Mouse (Mus musculus) left cerebral cortex, postnatal 36 days (tissue): ENCODE results near the gene Magi2. TPM values are rescaled to one million over a fixed set of nuclear protein-coding genes. Genes with fewer than 3 reads are reported as not detected.

Source experiments
- DNase-seq, 2 experiments: peaks; one replicate each; pipeline ENCODE4 v3.0.0; 2021 to 2022; ENCODE audit warnings: low spot score in 2 of 2, mixed read lengths in 1 of 2
- intact Hi-C: fragments of 180-260 bp; cut with DNase I; formaldehyde crosslinking; loops from one replicate; pipeline ENCODE4 v1.15.1; 2025
- total RNA-seq, 2 experiments: library from RNA; stranded (reverse); gene quantifications; 2 replicates each; pipeline ENCODE4 v1.2.3; 2021

The Magi2 gene
- total RNA-seq, 2 experiments from 2014 or later: 121 to 141 TPM

GRCm38 (mm10) chr5:19666416-19666815 is 439.6 kb downstream of the Magi2 start:
- intact Hi-C loops: no loop called here
- DNase-seq: no peak

- intact Hi-C loops: no loop called here
- no peak for DNase-seq
These were observed 490.5 kb downstream of the Magi2 start for GRCm38 (mm10) chr5:19717296-19717695.

- intact Hi-C loops: no loop called here
- DNase-seq: no peak
These were observed 499.4 kb downstream of the Magi2 start for GRCm38 (mm10) chr5:19726277-19726676.

GRCm38 (mm10) chr5:19745376-19745775 is 518.5 kb downstream of the Magi2 start:
- intact Hi-C loops: no loop called here
- no peak for DNase-seq

- DNase-seq: peak; percentile 5 to 17
- intact Hi-C loops: loop anchor here (2.0 kb wide), 1 partner anchor 163 kb away; no protein-coding TSS in a partner anchor
These were observed 519.1 kb downstream of the Magi2 start for GRCm38 (mm10) chr5:19745916-19746315.

GRCm38 (mm10) chr5:19746865-19747514 is 520.2 kb downstream of the Magi2 start:
- intact Hi-C loops: loop anchor here (2.0 kb wide), 1 partner anchor 162 kb away; no protein-coding TSS in a partner anchor
- peak; percentile 41 to 43 for DNase-seq

- no peak for DNase-seq
- intact Hi-C loops: loop anchor here (2.0 kb wide), 1 partner anchor 161 kb away; no protein-coding TSS in a partner anchor
These were observed 520.8 kb downstream of the Magi2 start for GRCm38 (mm10) chr5:19747631-19748030.

- DNase-seq: no peak
- intact Hi-C loops: no loop called here
These were observed 552.4 kb downstream of the Magi2 start for GRCm38 (mm10) chr5:19779224-19779623.

- no peak for DNase-seq
- intact Hi-C loops: no loop called here
These were observed 553.2 kb downstream of the Magi2 start for GRCm38 (mm10) chr5:19780076-19780475.

GRCm38 (mm10) chr5:19785320-19785719 is 558.5 kb downstream of the Magi2 start:
- intact Hi-C loops: no loop called here
- DNase-seq: no peak

GRCm38 (mm10) chr5:19787522-19788144 is 560.8 kb downstream of the Magi2 start:
- intact Hi-C loops: no loop called here
- no peak for DNase-seq

GRCm38 (mm10) chr5:19803052-19803769 is 576.4 kb downstream of the Magi2 start:
- intact Hi-C loops: no loop called here

GRCm38 (mm10) chr5:19822502-19822901 is 595.7 kb downstream of the Magi2 start:
- intact Hi-C loops: no loop called here
- DNase-seq: no peak

More at GRCm38 (mm10) chr5:19803052-19803769, 576.4 kb downstream of the Magi2 start:
- no peak for DNase-seq

GRCm38 (mm10) chr5:19825943-19826342 is 599.1 kb downstream of the Magi2 start:
- intact Hi-C loops: no loop called here
- DNase-seq: no peak

- DNase-seq: no peak
- intact Hi-C loops: no loop called here
These were observed 602.5 kb downstream of the Magi2 start for GRCm38 (mm10) chr5:19829341-19829740.

GRCm38 (mm10) chr5:19862854-19863253 is 636.0 kb downstream of the Magi2 start:
- intact Hi-C loops: no loop called here
- no peak for DNase-seq

GRCm38 (mm10) chr5:19870406-19870805 is 643.6 kb downstream of the Magi2 start:
- DNase-seq: peak; percentile 45 to 69
- intact Hi-C loops: no loop called here

- intact Hi-C loops: no loop called here
- no peak for DNase-seq
These were observed 664.9 kb downstream of the Magi2 start for GRCm38 (mm10) chr5:19891693-19892092.

GRCm38 (mm10) chr5:19895893-19896292 is 669.1 kb downstream of the Magi2 start:
- intact Hi-C loops: no loop called here
- DNase-seq: no peak

GRCm38 (mm10) chr5:19901625-19902024 is 674.8 kb downstream of the Magi2 start:
- DNase-seq: no peak
- intact Hi-C loops: loop anchor here (10.0 kb wide), 1 partner anchor 387 kb away; no protein-coding TSS in a partner anchor
